Comparison of ENCODE assay signal across 8 mouse cellular contexts in genomic region chr11:69244911-69245310, GRCm38 (mm10). TPM values are rescaled to one million over a fixed set of nuclear protein-coding genes. Genes with fewer than 3 reads are reported as not detected.
DNase-seq lines count a peak whose midpoint lies in the region; ATAC-seq lines count a peak whose summit lies in the region.

No protein-coding gene starts in this region.

- no peaks in the 10 kb centered on the region for H3K36me3 ChIP-seq in hindbrain, embryonic 10.5 days
- H3K36me3 ChIP-seq in hindbrain, embryonic 13.5 days = no peaks in the 10 kb centered on the region
- no peaks in the 10 kb centered on the region for H3K36me3 ChIP-seq in forebrain, embryonic 11.5 days (ENCODE audit: control insufficient read depth, insufficient read depth, low read length)

- 0 out of 2 replicates have a peak, but pooled peaks cover 11% of the 10 kb centered on the region for H3K27me3 ChIP-seq in hindbrain, embryonic 10.5 days (ENCODE audit: insufficient read depth, poor library complexity, severe bottlenecking)
- H3K27me3 ChIP-seq in hindbrain, embryonic 13.5 days = no peaks in the 10 kb centered on the region
- no peaks in the 10 kb centered on the region for H3K27me3 ChIP-seq in forebrain, embryonic 11.5 days (ENCODE audit: control insufficient read depth, insufficient read depth, low read length)

- 35% methylated on average over 2 of the region's 2 CpGs for WGBS in hindbrain, embryonic 10.5 days
- WGBS in hindbrain, embryonic 13.5 days = 37% methylated on average over 2 of the region's 2 CpGs
- WGBS in forebrain, embryonic 11.5 days = 31% methylated on average over 2 of the region's 2 CpGs

- ATAC-seq in hindbrain, embryonic 13.5 days (ENCODE audit: low FRiP score) = no peak
- peak; percentile 56; the same call in 1 of the 2 replicates for ATAC-seq in common myeloid progenitor, adult 5-6 weeks (replicated peaks; ENCODE audit: low read depth, poor library complexity, severe bottlenecking)
- no peak for ATAC-seq in forebrain, embryonic 11.5 days (replicated peaks; ENCODE audit: low FRiP score)

- peak; percentile 35 for DNase-seq in hindbrain, embryonic 10.5 days (ENCODE audit: low spot score)
- peak; percentile 19 for DNase-seq in thymus, postnatal 14 days
- DNase-seq in thymus, postnatal 4 days = no peak
- DNase-seq in kidney, postnatal 36 days = peak; percentile 53 to 75
- peak; percentile 44 for DNase-seq in right cerebral cortex, postnatal 4 days
- no peak for DNase-seq in forebrain, embryonic 11.5 days (ENCODE audit: low spot score)

- H3K4me1 ChIP-seq in hindbrain, embryonic 10.5 days (replicated peaks) = 0 out of 2 replicates have a peak, but pooled peaks cover 4% of the 10 kb centered on the region
- H3K4me1 ChIP-seq in hindbrain, embryonic 13.5 days (replicated peaks) = no peaks in the 10 kb centered on the region
- no peaks in the 10 kb centered on the region for H3K4me1 ChIP-seq in forebrain, embryonic 11.5 days (replicated peaks; ENCODE audit: control insufficient read depth, insufficient read depth, low read length)

- no peak overlapping the region for H3K27ac ChIP-seq in hindbrain, embryonic 10.5 days
- no peak overlapping the region for H3K27ac ChIP-seq in hindbrain, embryonic 13.5 days
- H3K27ac ChIP-seq in forebrain, embryonic 11.5 days (ENCODE audit: low read depth, low read length) = no peak overlapping the region

- no peak overlapping the region for H3K9ac ChIP-seq in hindbrain, embryonic 13.5 days
- no peak overlapping the region for H3K9ac ChIP-seq in forebrain, embryonic 11.5 days (ENCODE audit: low read length)

- no peaks in the 10 kb centered on the region for H3K9me3 ChIP-seq in hindbrain, embryonic 10.5 days
- H3K9me3 ChIP-seq in hindbrain, embryonic 13.5 days = no peaks in the 10 kb centered on the region
- H3K9me3 ChIP-seq in forebrain, embryonic 11.5 days (ENCODE audit: control insufficient read depth, low read length) = no peaks in the 10 kb centered on the region

- no peak overlapping the region for H3K4me2 ChIP-seq in hindbrain, embryonic 13.5 days
- H3K4me2 ChIP-seq in forebrain, embryonic 11.5 days (ENCODE audit: low read depth, low read length, severe bottlenecking) = no peak overlapping the region

- H3K4me3 ChIP-seq in hindbrain, embryonic 10.5 days = no peak overlapping the region
- H3K4me3 ChIP-seq in hindbrain, embryonic 13.5 days = no peak overlapping the region
- H3K4me3 ChIP-seq in forebrain, embryonic 11.5 days (ENCODE audit: low read depth, low read length) = no peak overlapping the region

RNA-seq across cellular contexts. Expression of gene Gucy2e, which starts 8.1 kb away (rescaled TPM):
- polyA plus RNA-seq in hindbrain, embryonic 10.5 days (2016; fragmentation: Nextera tagmentation; extraction: Ambion mirVana) = 0.06 and 0.09 TPM in 2 replicates
- polyA plus RNA-seq in hindbrain, embryonic 13.5 days (2015; fragmentation: Nextera tagmentation; extraction: Ambion mirVana) = 0.21 and 0.30 TPM in 2 replicates
- 0.14 TPM in 1 of 2 replicates, not detected in the other for total RNA-seq in common myeloid progenitor, adult 5-6 weeks (2017)
- 0.05 and 0.07 TPM in 2 replicates for polyA plus RNA-seq in forebrain, embryonic 11.5 days (2014; fragmentation: Nextera tagmentation; extraction: Ambion mirVana)

RNA-seq across cellular contexts. Expression of gene Alox8, which starts 47.3 kb away (rescaled TPM):
- 0.10 TPM in 1 of 2 replicates, not detected in the other for polyA plus RNA-seq in hindbrain, embryonic 10.5 days (2016; fragmentation: Nextera tagmentation; extraction: Ambion mirVana)
- 0.12 and 0.16 TPM in 2 replicates for polyA plus RNA-seq in hindbrain, embryonic 13.5 days (2015; fragmentation: Nextera tagmentation; extraction: Ambion mirVana)
- total RNA-seq in common myeloid progenitor, adult 5-6 weeks (2017) = not detected in 2 replicates
- polyA plus RNA-seq in forebrain, embryonic 11.5 days (2014; fragmentation: Nextera tagmentation; extraction: Ambion mirVana) = 0.08 and 0.11 TPM in 2 replicates

Comparison
In these comparisons a context has a peak if more than half of its experiments do, and no peak if none do; other contexts are left out.
1. DNase-seq: peak in hindbrain, embryonic 10.5 days (single experiment), thymus, postnatal 14 days (single experiment), kidney, postnatal 36 days (2 of 2) and right cerebral cortex, postnatal 4 days (single experiment); none in thymus, postnatal 4 days (single experiment) and forebrain, embryonic 11.5 days (single experiment).